Mouse (Mus musculus) kidney, postnatal 0 days (tissue): ENCODE measurements at regions not wholly inside any gene's neighbourhood (a gene's known extent, or its start where the extent isn't known, plus 50 kb on each side); places are given as distances from the start of the nearest gene placed in this dataset.
"Not testable (repeated sequence)": the region's sequence is repeated elsewhere in the genome, so short reads cannot be mapped to it uniquely, and the experiment has no call there.

Experiments used
- ATAC-seq: fragments of 200-750 bp; cut with Nextera tagmentation; replicated peaks from 2 replicates; pipeline ENCODE4 v1.8.0; 2017; ENCODE audit warnings: low read depth, moderate number of reproducible peaks, moderate TSS enrichment, moderate library complexity; ENCODE audit not compliant: low FRiP score
- DNase-seq: peaks from one replicate; pipeline ENCODE4 v3.0.0-alpha.2; 2016; ENCODE audit warnings: low spot score
- H3K27ac ChIP-seq: fragments of 300-500 bp; sonication (generic); 2 replicates; pipeline ENCODE4 v1.5.1; 2014; ENCODE audit warnings: mild to moderate bottlenecking
- H3K27me3 ChIP-seq: fragments of 300-500 bp; sonication (generic); 2 replicates; pipeline ENCODE4 v1.6.1; 2014; ENCODE audit warnings: low read length, mixed read lengths; ENCODE audit not compliant: insufficient read depth
- H3K36me3 ChIP-seq: fragments of 300-500 bp; sonication (generic); 2 replicates; pipeline ENCODE4 v1.6.1; 2014; ENCODE audit warnings: low read length, mixed read lengths; ENCODE audit not compliant: insufficient read depth
- H3K4me1 ChIP-seq: fragments of 300-500 bp; sonication (generic); replicated peaks from 2 replicates; pipeline ENCODE4 v1.6.1; 2014; ENCODE audit warnings: antibody characterized with exemption, low read length, mixed read lengths; ENCODE audit not compliant: insufficient read depth
- H3K4me2 ChIP-seq: fragments of 300-500 bp; sonication (generic); 2 replicates; pipeline ENCODE4 v1.6.1; 2014; ENCODE audit warnings: mild to moderate bottlenecking, low read length, moderate library complexity, mixed read lengths
- H3K4me3 ChIP-seq: fragments of 300-500 bp; sonication (generic); replicated peaks from 2 replicates; pipeline ENCODE4 v1.5.1; 2014; ENCODE audit warnings: low read depth, low read length
- H3K9ac ChIP-seq: fragments of 300-500 bp; sonication (generic); 2 replicates; pipeline ENCODE4 v1.6.1; 2014; ENCODE audit warnings: low read depth, low read length
- H3K9me3 ChIP-seq: fragments of 300-500 bp; sonication (generic); replicated peaks from 2 replicates; pipeline ENCODE4 v1.6.1; 2016; ENCODE audit warnings: low read length, inconsistent platforms, mixed read lengths
- CTCF ChIP-seq: IDR thresholded peaks from 2 replicates; pipeline ENCODE4 v1.5.1; 2016; ENCODE audit warnings: antibody characterized with exemption, low read depth, mild to moderate bottlenecking, moderate library complexity
- WGBS: fragments of 180-500 bp; shearing (Covaris S2); extraction: QIAGEN DNeasy Blood & Tissue Kit; methylation state at CpG from one replicate; pipeline ENCODE4 v1.1.7; 2014; 5-methylcytosine and 5-hydroxymethylcytosine counted together

DNA sequence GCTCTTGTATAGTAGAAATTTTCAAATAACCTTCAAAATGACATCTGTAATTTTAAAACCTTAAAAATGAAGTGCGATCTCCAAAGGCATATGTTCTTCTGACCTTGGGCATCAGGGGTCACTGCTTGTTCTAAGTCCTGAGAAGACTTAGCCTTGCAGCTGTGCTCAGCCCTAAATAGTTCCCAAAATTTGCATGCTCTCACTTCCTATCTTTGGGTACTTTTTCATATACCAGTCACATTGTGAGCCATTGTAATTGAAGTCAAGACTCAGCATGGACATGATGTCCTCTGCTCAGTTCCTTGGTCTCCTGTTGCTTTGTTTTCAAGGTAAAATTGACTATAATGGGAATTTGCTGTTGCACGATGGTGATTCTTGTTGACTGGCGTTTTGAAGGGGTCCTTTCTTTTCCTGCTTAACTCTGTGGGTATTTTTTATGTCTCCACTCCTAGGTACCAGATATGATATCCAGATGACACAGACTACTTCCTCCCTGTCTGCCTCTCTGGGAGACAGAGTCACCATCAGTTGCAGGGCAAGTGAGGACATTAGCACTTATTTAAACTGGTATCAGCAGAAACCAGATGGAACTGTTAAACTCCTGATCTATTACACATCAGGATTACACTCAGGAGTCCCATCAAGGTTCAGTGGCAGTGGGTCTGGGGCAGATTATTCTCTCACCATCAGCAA is 1144.6 kb upstream of the Tacstd2 start:
- H3K27me3 ChIP-seq: no peaks in the 10 kb centered on the region
- H3K4me3 ChIP-seq: no peak overlapping the region
- 82% methylated on average over 3 of the region's 3 CpGs for WGBS
- no peak overlapping the region for H3K27ac ChIP-seq
- no peaks in the 10 kb centered on the region for H3K4me1 ChIP-seq
- no peak overlapping the region for H3K9ac ChIP-seq
- TF ChIP-seq CTCF: no peak
- H3K36me3 ChIP-seq: no peaks in the 10 kb centered on the region
- H3K9me3 ChIP-seq: no peaks in the 10 kb centered on the region
- ATAC-seq: no peak
- no peak for DNase-seq
- H3K4me2 ChIP-seq: no peak overlapping the region

DNA sequence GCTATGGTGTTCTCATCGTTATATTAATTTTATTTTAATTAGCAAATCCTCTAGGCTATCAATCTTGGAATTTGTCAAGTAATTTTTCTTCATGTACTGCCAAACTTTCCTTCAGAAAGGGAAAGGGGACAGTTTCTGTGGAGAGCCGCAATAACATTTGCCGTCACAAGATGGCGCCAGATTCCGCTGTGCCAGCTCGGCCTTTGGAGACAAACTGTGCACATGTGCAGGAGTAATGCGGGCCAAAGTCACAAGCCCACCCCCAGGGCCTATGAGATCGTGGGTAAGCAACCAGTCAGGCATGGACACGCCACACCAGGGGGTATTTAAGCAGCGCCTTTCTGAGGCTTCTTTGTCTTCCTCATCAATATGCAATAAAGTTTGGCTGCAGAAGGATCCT is 1132.8 kb upstream of the Tacstd2 start:
- H3K9ac ChIP-seq, H3K4me3 ChIP-seq, H3K27ac ChIP-seq, H3K36me3 ChIP-seq, H3K9me3 ChIP-seq, H3K4me2 ChIP-seq, H3K4me1 ChIP-seq, H3K27me3 ChIP-seq: not testable (repeated sequence)
- peak; percentile 78 for TF ChIP-seq CTCF
- DNase-seq (peak; percentile 19), ATAC-seq (0 out of 2 replicates have a peak, but pooled peaks have one; percentile 43)
- WGBS: 3% methylated on average over 10 of the region's 10 CpGs

DNA sequence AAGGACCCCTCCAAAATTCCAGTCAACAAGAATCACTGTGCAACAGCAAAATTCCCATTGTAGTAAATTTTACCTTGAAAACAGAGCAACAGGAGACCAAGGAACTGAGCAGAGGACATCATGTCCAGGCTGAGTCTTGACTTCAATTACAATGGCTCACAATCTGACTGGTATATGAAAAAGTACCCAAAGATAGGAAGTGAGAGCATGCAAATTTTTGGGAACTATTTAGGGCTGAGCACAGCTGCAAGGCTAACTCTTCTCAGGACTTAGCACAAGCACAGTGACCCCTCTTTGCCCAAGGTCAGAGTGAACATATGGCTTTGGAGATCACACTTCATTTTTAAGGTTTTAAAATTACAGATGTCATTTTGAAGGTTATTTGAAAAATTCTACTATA is 1096.7 kb upstream of the Tacstd2 start:
- not testable (repeated sequence) for H3K27ac ChIP-seq, H3K9ac ChIP-seq, ATAC-seq, H3K27me3 ChIP-seq, DNase-seq, H3K4me2 ChIP-seq, H3K4me3 ChIP-seq, H3K9me3 ChIP-seq, H3K36me3 ChIP-seq, H3K4me1 ChIP-seq

DNA sequence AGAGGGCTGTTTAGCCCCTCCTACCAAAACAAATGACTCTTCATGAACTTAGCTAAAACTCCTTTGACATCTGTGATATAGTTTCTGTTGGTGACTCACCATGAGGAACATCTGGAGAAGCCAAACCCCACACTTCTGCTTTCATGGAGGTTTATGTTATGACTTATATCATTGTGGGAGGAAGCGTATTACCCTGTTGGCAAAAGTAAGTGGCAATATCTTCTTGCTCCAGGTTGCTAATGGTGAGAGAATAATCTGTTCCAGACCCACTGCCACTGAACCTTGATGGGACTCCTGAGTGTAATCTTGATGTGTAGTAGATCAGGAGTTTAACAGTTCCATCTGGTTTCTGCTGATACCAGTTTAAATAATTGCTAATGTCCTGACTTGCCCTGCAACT is 1096.2 kb upstream of the Tacstd2 start:
- H3K4me3 ChIP-seq: no peak overlapping the region
- H3K9ac ChIP-seq: no peak overlapping the region
- H3K36me3 ChIP-seq: no peaks in the 10 kb centered on the region
- H3K9me3 ChIP-seq: no peaks in the 10 kb centered on the region
- WGBS: 84% methylated on average over 1 of the region's 1 CpGs
- ATAC-seq (no peak), DNase-seq (no peak)
- no peaks in the 10 kb centered on the region for H3K4me1 ChIP-seq
- no peak for TF ChIP-seq CTCF
- H3K4me2 ChIP-seq: no peak overlapping the region
- no peaks in the 10 kb centered on the region for H3K27me3 ChIP-seq
- H3K27ac ChIP-seq: no peak overlapping the region

DNA sequence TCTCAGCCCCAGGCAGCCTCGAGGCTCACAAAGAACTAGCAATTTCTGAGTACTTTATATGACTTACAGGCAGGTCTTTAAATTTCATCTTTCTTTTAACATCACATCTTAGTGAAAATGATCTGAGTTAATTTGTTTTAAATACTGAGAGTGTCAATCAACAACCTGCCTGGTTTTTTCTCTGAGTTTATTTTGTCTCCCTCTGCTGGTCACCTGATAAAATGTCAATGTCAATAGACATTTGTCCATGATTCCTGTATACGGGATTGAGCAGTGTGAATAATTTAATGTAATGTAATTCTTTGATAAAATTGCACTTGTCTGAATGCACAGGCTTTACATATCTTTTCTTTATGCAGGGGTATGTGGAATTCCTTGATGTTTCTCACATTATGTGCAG is 1070.4 kb upstream of the Tacstd2 start:
- no peak overlapping the region for H3K4me2 ChIP-seq
- TF ChIP-seq CTCF: peak; percentile 35; the same call in 1 of the 2 replicates
- no peak overlapping the region for H3K27ac ChIP-seq
- WGBS: 59% methylated on average over 2 of the region's 2 CpGs
- H3K27me3 ChIP-seq: no peaks in the 10 kb centered on the region
- no peak overlapping the region for H3K9ac ChIP-seq
- H3K4me1 ChIP-seq: no peaks in the 10 kb centered on the region
- no peak for DNase-seq
- no peak overlapping the region for H3K4me3 ChIP-seq
- no peaks in the 10 kb centered on the region; the same call in 1 of the 2 replicates for H3K9me3 ChIP-seq
- ATAC-seq: no peak
- H3K36me3 ChIP-seq: no peaks in the 10 kb centered on the region
